Mouse (Mus musculus): ENCODE measurements around the gene Maff. TPM values are rescaled to one million over a fixed set of nuclear protein-coding genes. Genes with fewer than 3 reads are reported as not detected.

Maff gene
- polyA plus RNA-seq, 1 experiment from 2014 or later: 2.6 TPM

GRCm38 (mm10) chr15:79365068-79365467, 18.6 kb downstream of the Maff start:
- peaks cover 62% of the 10 kb centered on the region for H3K4me1 ChIP-seq (replicated peaks)
- no peaks in the 10 kb centered on the region for H3K27me3 ChIP-seq (replicated peaks)
- 90% methylated on average over 12 of the region's 12 CpGs for WGBS
- no peak overlapping the region for H3K4me2 ChIP-seq
- no peak overlapping the region for H3K27ac ChIP-seq (ENCODE audit: poor library complexity, severe bottlenecking)
- H3K9me3 ChIP-seq (replicated peaks): no peaks in the 10 kb centered on the region
- H3K4me3 ChIP-seq: no peak overlapping the region
- ATAC-seq (ENCODE audit: insufficient number of reproducible peaks, low FRiP score): no peak
- no peak overlapping the region for H3K9ac ChIP-seq
- H3K36me3 ChIP-seq: peaks cover 87% of the 10 kb centered on the region

GRCm38 (mm10) chr15:79366402-79366801, 20.0 kb downstream of the Maff start:
- Histone ChIP-seq H3K27ac (ENCODE audit: poor library complexity, severe bottlenecking) (no peak overlapping the region), H3K27me3 (replicated peaks) (no peaks in the 10 kb centered on the region), H3K4me1 (replicated peaks) (peaks cover 50% of the 10 kb centered on the region), H3K4me3 (no peak overlapping the region), H3K9ac (no peak overlapping the region), H3K9me3 (replicated peaks) (no peaks in the 10 kb centered on the region), H3K36me3 (peaks cover 87% of the 10 kb centered on the region), H3K4me2 (no peak overlapping the region)
- WGBS: 86% methylated on average over 5 of the region's 5 CpGs
- no peak for ATAC-seq (ENCODE audit: insufficient number of reproducible peaks, low FRiP score)

- Histone ChIP-seq H3K4me3 (no peak overlapping the region), H3K9ac (peak overlapping the region; percentile 46), H3K4me2 (0 out of 2 replicates have a peak overlapping the region, but pooled peaks have one; percentile 0), H3K27me3 (replicated peaks) (no peaks in the 10 kb centered on the region), H3K36me3 (peaks cover 87% of the 10 kb centered on the region), H3K27ac (ENCODE audit: poor library complexity, severe bottlenecking) (peak overlapping the region; percentile 70), H3K9me3 (replicated peaks) (no peaks in the 10 kb centered on the region), H3K4me1 (replicated peaks) (peaks cover 41% of the 10 kb centered on the region)
- ATAC-seq (ENCODE audit: insufficient number of reproducible peaks, low FRiP score): peak; percentile 71
- WGBS: 51% methylated on average over 14 of the region's 14 CpGs
Observed at GRCm38 (mm10) chr15:79368313-79368811, 21.9 kb downstream of the Maff start.

- no peak for ATAC-seq (ENCODE audit: insufficient number of reproducible peaks, low FRiP score)
- peaks cover 87% of the 10 kb centered on the region for H3K36me3 ChIP-seq
- H3K4me3 ChIP-seq: no peak overlapping the region
- peak overlapping the region; percentile 70 for H3K27ac ChIP-seq (ENCODE audit: poor library complexity, severe bottlenecking)
- H3K4me2 ChIP-seq: 0 out of 2 replicates have a peak overlapping the region, but pooled peaks have one; percentile 0
- H3K9me3 ChIP-seq (replicated peaks): no peaks in the 10 kb centered on the region
- no peaks in the 10 kb centered on the region for H3K27me3 ChIP-seq (replicated peaks)
- H3K4me1 ChIP-seq (replicated peaks): peaks cover 35% of the 10 kb centered on the region
- WGBS: 70% methylated on average over 8 of the region's 8 CpGs
- H3K9ac ChIP-seq: peak overlapping the region; percentile 46; the same call in 1 of the 2 replicates
Observed at GRCm38 (mm10) chr15:79368861-79369440, 22.5 kb downstream of the Maff start.

- 72% methylated on average over 15 of the region's 15 CpGs for WGBS
- no peak overlapping the region for H3K4me3 ChIP-seq
Observed at GRCm38 (mm10) chr15:79369452-79370280, 23.2 kb downstream of the Maff start.

GRCm38 (mm10) chr15:79370281-79370843, 23.9 kb downstream of the Maff start:
- H3K36me3 ChIP-seq: peaks cover 86% of the 10 kb centered on the region
- 71% methylated on average over 7 of the region's 7 CpGs for WGBS

More at GRCm38 (mm10) chr15:79369452-79370280, 23.2 kb downstream of the Maff start:
- Histone ChIP-seq H3K36me3 (peaks cover 86% of the 10 kb centered on the region), H3K4me2 (no peak overlapping the region), H3K27ac (ENCODE audit: poor library complexity, severe bottlenecking) (peak overlapping the region; percentile 12; the same call in 1 of the 2 replicates), H3K9me3 (replicated peaks) (no peaks in the 10 kb centered on the region), H3K4me1 (replicated peaks) (peaks cover 28% of the 10 kb centered on the region), H3K27me3 (replicated peaks) (no peaks in the 10 kb centered on the region), H3K9ac (no peak overlapping the region)
- ATAC-seq (ENCODE audit: insufficient number of reproducible peaks, low FRiP score): no peak

GRCm38 (mm10) chr15:79374760-79375159, 28.3 kb downstream of the Maff start:
- no peak for ATAC-seq (ENCODE audit: insufficient number of reproducible peaks, low FRiP score)
- H3K9me3 ChIP-seq (replicated peaks): no peaks in the 10 kb centered on the region
- WGBS: 61% methylated on average over 3 of the region's 3 CpGs
- H3K4me2 ChIP-seq: no peak overlapping the region
- no peaks in the 10 kb centered on the region for H3K27me3 ChIP-seq (replicated peaks)
- H3K27ac ChIP-seq (ENCODE audit: poor library complexity, severe bottlenecking): no peak overlapping the region
- peaks cover 77% of the 10 kb centered on the region for H3K36me3 ChIP-seq
- no peak overlapping the region for H3K4me3 ChIP-seq
- H3K9ac ChIP-seq: no peak overlapping the region
- peaks cover 19% of the 10 kb centered on the region for H3K4me1 ChIP-seq (replicated peaks)

More at GRCm38 (mm10) chr15:79370281-79370843, 23.9 kb downstream of the Maff start:
- H3K27me3 ChIP-seq (replicated peaks): no peaks in the 10 kb centered on the region
- no peak overlapping the region for H3K4me2 ChIP-seq
- no peak overlapping the region for H3K9ac ChIP-seq
- peaks cover 27% of the 10 kb centered on the region for H3K4me1 ChIP-seq (replicated peaks)
- H3K4me3 ChIP-seq: no peak overlapping the region
- H3K27ac ChIP-seq (ENCODE audit: poor library complexity, severe bottlenecking): no peak overlapping the region
- no peak for ATAC-seq (ENCODE audit: insufficient number of reproducible peaks, low FRiP score)
- H3K9me3 ChIP-seq (replicated peaks): no peaks in the 10 kb centered on the region

- Histone ChIP-seq H3K4me3 (no peak overlapping the region), H3K27me3 (replicated peaks) (no peaks in the 10 kb centered on the region), H3K4me1 (replicated peaks) (peaks cover 44% of the 10 kb centered on the region), H3K9me3 (replicated peaks) (no peaks in the 10 kb centered on the region), H3K4me2 (no peak overlapping the region), H3K36me3 (peaks cover 58% of the 10 kb centered on the region), H3K9ac (no peak overlapping the region), H3K27ac (ENCODE audit: poor library complexity, severe bottlenecking) (no peak overlapping the region)
- WGBS: 81% methylated on average over 6 of the region's 6 CpGs
- ATAC-seq (ENCODE audit: insufficient number of reproducible peaks, low FRiP score): peak; percentile 28; the same call in 1 of the 2 replicates
Observed at GRCm38 (mm10) chr15:79377681-79378080, 31.3 kb downstream of the Maff start.

- Histone ChIP-seq H3K9ac (no peak overlapping the region), H3K27ac (ENCODE audit: poor library complexity, severe bottlenecking) (no peak overlapping the region), H3K9me3 (replicated peaks) (no peaks in the 10 kb centered on the region), H3K4me2 (no peak overlapping the region), H3K4me3 (no peak overlapping the region), H3K27me3 (replicated peaks) (no peaks in the 10 kb centered on the region), H3K36me3 (peaks cover 51% of the 10 kb centered on the region), H3K4me1 (replicated peaks) (peaks cover 50% of the 10 kb centered on the region)
- 93% methylated on average over 10 of the region's 10 CpGs for WGBS
- no peak for ATAC-seq (ENCODE audit: insufficient number of reproducible peaks, low FRiP score)
Observed at GRCm38 (mm10) chr15:79378608-79379007, 32.2 kb downstream of the Maff start.

GRCm38 (mm10) chr15:79379658-79380057, 33.2 kb downstream of the Maff start:
- Histone ChIP-seq H3K4me3 (no peak overlapping the region), H3K36me3 (peaks cover 51% of the 10 kb centered on the region), H3K4me1 (replicated peaks) (peaks cover 50% of the 10 kb centered on the region), H3K27ac (ENCODE audit: poor library complexity, severe bottlenecking) (no peak overlapping the region), H3K4me2 (no peak overlapping the region), H3K9me3 (replicated peaks) (no peaks in the 10 kb centered on the region), H3K9ac (no peak overlapping the region), H3K27me3 (replicated peaks) (no peaks in the 10 kb centered on the region)
- ATAC-seq (ENCODE audit: insufficient number of reproducible peaks, low FRiP score): no peak
- 88% methylated on average over 7 of the region's 7 CpGs for WGBS

Measured in heart, embryonic 12.5 days (tissue).